Mouse (Mus musculus): ENCODE data around the gene Sspo.
A peak's percentile ranks its signal among the peaks of the same experiment; 100 is the strongest.

The Sspo gene

DNA sequence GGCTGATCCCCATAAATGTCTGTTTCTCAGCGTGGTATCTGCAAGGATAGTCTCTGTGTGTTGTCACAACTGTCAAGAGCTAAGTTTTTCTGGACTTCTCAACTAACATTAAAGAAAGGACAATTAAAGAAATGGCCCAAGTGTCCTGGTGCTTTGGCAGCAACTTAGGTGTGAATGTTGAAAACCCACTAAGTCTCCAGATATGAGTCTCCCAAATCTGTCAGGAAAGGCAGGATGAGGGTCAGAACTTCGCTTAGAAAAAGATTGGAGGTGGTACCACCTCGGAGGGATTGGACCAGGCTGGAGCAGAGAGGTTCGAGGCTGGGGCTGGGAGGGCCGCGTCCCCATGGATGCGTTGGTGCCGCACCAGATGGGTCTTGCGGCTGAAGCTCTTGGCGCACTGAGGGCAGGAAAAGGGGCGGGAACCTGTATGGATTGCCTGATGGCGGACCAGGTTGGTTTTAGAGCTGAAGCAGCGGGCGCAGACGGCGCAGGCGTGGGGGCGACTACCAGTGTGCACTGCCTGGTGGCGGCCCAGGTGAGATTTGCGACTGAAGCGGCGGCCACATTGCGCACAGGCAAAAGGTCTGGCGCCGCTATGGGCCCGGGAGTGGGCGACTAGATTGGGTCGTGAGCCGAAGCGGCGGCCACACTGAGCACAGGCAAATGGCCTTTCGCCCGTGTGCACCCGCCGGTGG, 10.2 kb upstream of the Sspo start:
- no peak for DNase-seq

DNA sequence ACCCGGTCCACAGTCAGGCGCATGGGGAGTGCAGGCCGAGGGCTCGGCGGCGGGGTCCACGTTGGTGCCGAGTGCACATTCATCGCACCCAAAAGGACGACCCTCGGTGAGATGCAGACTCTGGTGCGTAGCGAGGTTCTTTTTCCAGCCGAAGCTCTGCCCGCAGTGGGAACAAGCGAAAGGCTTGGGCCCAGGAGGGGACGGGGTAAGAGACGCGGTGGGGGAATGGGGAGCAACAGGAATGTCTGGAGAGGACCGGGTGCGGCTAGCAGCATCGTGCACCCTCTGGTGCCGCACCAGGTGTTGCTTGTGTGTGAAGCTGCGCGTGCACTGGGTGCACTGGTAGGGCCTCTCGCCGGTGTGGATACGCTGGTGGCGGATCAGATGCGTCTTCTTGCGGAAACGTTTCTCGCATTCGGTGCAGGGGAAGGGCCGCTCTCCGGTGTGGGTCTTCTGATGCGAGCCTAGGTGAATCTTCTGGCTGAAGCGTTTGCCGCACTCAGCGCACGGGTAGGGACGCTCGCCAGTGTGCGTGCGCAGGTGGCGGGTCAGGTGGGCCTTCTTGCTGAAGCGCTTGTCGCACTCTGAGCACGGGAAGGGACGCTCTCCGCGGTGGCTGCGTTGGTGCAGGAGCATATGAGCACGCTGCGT, 9.4 kb upstream of the Sspo start:
- no peak for DNase-seq

DNA sequence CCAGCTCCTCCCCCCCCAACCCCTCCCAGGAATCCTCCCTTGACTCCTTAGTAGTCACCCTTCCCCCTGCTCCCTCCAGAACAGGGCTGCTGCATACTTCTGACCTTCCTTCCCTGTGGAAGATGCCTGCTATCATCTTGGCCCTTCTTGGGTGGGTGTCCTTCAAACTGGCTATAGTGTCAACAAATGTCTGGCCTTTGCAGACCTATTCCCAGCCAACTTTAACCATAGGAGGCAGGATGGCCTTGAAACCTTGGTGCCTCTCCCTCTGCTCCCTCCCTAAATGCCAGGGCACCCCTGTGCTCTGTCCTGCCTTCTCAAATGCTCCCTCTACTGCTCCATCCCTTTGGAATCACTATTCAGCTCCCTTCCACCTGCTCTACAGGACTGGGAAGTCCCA, 8.4 kb upstream of the Sspo start:
- no peak for DNase-seq

GRCm38 (mm10) chr6:48440306-48441014, 7.6 kb upstream of the Sspo start:
- peak; percentile 46 for DNase-seq

- DNase-seq = no peak
Measured at GRCm38 (mm10) chr6:48443592-48444309, 4.3 kb upstream of the Sspo start.

GRCm38 (mm10) chr6:48444310-48445180, 3.5 kb upstream of the Sspo start:
- DNase-seq = peak; percentile 98

GRCm38 (mm10) chr6:48445181-48446101, 2.6 kb upstream of the Sspo start, which contains the start of gene Zfp467:
Gene Zfp467, minus strand, starts transcription at chr6:48445825.
- DNase-seq = peak; percentile 74

- DNase-seq = no peak
Measured at GRCm38 (mm10) chr6:48446256-48446655, 1.8 kb upstream of the Sspo start.

DNA sequence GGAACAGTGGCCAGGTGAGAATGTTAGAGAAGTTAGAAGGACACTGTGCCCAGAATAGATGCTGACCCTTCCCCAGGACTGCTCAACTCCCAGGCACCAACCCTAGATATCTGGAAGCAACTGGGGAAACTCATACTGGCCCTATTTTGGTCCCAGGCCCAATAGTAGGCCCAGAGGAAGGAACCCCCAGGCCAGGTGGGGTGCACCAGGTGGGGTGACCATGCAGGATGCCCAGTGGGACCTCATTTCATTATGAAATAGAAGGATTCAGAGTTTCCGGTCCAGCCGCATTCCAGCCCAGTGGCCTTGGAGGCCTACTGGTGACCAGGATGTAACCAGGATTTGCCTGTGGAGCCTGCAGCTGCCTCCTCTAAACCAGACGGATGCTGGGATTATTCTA, 1.1 kb upstream of the Sspo start:
- DNase-seq = peak; percentile 28

DNA sequence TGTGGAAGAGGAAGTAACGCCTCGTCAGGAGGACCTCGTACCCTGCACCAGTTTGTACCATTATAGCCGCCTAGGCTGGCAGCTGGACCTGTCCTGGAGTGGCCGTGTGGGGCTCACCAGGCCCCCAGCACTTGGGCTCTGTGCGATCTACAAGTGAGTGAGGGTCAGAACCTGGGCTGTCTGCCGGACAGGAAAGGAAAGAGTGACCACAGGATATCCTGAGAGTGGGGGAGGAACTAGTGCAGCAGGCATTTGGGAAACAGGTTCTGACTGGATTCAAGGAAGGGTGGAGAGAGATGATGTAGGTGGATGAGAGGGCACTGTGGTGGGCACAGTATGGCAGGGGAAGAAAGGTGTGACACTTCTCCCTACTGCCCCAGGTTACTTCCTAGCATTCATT, 498 bp downstream of the Sspo start:
- no peak for DNase-seq

DNA sequence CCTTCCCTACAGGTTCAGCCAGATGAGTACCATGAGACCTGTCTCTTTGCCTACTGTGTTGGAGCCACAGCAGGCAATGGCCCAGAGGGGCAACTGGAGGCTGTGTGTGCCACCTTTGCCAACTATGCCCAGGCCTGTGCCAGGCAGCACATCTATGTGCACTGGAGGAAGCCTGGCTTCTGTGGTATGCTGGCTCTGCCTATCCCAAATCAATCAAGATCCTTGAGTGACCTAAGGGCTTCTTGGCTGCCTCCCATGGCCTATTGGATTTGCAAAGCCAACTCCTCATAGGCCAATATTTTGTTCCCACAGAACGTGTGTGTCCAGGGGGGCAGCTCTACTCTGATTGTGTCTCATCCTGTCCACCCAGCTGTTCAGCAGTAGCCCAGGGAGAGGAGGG, 4.1 kb downstream of the Sspo start:
- no peak for DNase-seq

- DNase-seq = no peak
Measured at GRCm38 (mm10) chr6:48452771-48453170, 4.7 kb downstream of the Sspo start.

DNA sequence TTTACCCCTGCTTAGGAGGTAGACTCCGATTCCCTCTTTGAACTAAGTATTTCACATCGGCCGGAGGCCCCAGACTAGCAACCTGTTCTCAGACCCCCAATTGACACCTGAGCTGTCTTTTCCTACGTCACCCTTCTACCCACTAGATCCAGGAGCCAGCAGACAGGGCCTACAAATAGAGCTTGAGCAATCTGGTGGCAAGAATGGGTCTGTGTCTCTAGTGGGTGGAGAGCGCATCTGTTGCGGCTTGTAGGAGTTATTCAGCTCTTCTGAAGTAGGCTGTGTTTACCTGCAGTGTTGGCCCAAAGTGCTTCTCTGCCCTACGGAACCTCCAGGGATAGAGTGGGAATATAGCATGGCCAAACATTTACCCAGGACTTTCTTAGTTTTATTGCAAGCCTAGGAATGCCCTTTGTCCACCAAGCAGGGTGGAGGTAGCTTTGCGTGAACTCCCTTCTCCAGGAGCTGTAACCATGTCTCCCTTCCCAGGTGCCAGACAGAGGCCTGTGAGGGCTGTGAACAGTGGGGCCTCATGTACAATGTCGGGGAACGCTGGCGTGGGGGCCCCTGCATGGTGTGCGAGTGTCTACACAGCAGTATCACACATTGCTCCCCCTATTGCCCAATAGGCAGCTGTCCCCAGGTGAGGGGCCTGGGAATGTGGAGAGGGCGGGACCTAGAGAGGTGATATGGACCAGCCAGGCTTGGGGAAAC, 17.1 kb downstream of the Sspo start:
- no peak for DNase-seq

- DNase-seq = no peak
Measured at GRCm38 (mm10) chr6:48466715-48467114, 18.7 kb downstream of the Sspo start.

DNA sequence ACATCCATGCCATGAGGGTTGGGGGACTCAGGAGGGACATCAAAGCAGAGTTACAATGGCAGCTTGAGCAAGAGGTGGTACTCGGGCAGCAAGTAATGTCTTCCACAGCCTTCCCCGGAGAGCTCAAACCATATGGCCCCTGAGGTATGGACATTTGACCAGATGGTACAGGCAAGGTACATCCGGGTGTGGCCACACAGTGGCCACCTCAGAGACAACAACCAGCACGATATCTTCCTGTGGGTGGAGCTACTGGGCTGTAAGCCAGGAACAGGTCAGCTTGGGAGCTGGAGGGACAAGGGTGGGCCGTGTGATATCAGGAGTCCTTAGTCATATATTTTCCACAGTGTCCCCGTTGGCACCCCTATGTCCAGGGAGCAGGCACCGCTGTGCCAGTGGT, 19.5 kb downstream of the Sspo start:
- DNase-seq = no peak

DNA sequence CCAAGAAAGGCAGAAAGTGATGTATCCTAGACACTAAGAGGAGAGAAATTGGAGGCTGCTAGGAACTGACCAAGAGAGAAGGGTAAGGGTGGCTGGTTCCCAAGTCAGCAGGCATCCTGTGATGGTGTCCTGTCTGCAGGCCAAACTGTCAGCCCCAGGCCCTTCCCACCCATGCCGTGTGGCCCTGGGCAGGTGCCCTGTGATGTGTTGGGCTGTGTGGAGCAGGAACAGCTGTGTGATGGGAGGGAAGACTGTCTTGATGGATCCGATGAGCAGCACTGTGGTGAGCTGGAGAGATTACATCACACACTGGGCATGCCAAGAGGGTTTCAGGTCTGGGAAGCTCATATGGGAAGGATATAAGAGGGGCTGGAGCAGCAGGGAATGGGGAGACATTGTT, 22.7 kb downstream of the Sspo start:
- no peak for DNase-seq

DNA sequence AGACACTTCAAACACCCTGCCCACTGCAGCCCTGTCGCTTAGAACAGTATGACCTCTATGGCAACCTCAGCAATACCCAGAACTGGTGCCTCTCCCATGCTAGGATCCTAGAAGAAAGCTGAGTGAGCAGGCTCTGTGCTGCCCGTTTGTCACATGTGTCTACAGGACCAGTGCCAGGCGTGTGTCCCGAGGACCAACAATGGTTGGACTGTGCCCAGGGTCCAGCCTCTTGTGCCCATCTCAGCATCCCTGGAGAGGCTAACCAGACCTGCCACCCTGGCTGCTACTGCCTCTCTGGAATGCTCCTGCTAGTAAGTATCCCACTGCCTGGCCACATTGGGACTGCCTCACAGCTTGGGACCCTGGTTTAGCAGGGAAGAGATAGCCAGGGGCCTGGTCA, 30.4 kb downstream of the Sspo start:
- DNase-seq = no peak

DNA sequence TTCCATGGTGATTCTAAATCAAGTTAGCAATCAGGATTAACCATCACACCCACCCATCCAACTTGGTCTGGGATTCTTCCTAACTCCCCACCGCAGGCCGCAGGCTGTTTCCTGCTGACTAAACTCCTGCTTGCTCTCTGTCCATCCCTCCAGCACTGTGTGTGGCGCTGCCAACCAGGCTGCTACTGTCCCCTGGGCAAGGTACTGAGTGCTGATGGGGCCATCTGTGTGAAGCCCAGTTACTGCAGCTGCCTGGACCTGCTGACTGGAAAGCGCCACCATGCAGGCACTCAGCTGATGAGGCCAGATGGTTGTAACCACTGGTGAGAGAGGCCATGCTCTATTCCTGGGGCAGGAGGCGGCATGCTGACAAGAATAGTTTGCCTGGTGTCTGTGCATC, 34.5 kb downstream of the Sspo start:
- no peak for DNase-seq

DNA sequence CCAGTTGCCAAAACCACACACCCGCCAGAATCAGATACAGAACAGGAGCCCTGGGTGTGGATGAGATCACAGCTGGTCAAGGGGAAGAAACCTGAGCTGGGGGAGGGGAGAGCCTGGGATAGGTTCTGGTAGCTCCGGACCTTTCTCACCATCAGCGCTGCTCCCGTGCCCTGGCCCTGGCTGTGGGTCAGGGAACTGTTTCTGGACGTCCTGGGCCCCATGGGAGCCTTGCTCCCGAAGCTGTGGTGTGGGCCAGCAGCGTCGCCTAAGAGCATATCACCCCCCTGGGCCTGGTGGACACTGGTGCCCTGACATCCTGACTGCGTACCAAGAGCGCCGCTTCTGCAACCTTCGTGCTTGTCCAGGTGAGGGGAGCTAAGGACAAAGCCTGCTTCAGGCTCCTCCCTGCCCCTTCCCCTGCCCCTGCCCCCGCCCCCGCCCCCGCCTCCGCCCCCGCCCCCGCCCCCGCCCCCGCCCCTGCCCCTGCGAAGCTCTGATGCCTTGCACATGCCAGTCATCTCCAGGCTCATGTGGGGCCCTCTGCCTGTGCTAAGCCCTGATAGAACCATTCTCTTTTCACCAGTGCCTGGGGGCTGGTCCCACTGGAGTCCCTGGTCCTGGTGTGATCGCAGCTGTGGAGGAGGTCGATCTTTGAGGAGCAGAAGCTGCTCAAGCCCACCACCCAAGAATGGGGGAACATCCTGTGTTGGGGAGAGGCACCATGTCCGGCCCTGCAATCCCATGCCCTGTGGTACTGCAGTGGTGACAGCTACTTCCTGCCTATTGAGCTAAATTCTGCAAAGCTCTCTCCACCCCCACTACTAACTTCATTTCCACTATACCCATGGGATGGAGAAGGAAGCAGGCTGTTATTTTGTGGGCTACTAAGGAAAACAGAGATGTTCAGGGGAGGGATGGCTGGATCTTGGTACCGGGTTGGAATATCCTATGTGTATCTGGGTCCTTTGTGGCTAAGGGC, 40.0 kb downstream of the Sspo start:
- DNase-seq = peak; percentile 55
